Mouse (Mus musculus) embryonic facial prominence, embryonic 11.5 days (tissue): ENCODE data around the gene Gm38431. TPM values are rescaled to one million over a fixed set of nuclear protein-coding genes. Genes with fewer than 3 reads are reported as not detected.

Source experiments
- ATAC-seq: fragments of 200-750 bp; cut with Nextera tagmentation; replicated peaks from 2 replicates; pipeline ENCODE4 v1.8.0; 2017; ENCODE audit warnings: low read depth; ENCODE audit not compliant: insufficient number of reproducible peaks, low FRiP score, low TSS enrichment
- DNase-seq: peaks from one replicate; pipeline ENCODE4 v3.0.0-alpha.2; 2015; ENCODE audit warnings: low spot score
- H3K27ac ChIP-seq: fragments of 300-500 bp; sonication (generic); replicated peaks from 2 replicates; pipeline ENCODE4 v1.5.1; 2014; ENCODE audit warnings: mild to moderate bottlenecking, low read depth, low read length, control low read depth
- H3K27me3 ChIP-seq: fragments of 300-500 bp; sonication (generic); 2 replicates; pipeline ENCODE4 v1.6.1; 2014; ENCODE audit warnings: mild to moderate bottlenecking, low read length, moderate library complexity, mixed read lengths; ENCODE audit not compliant: control insufficient read depth, insufficient read depth
- H3K36me3 ChIP-seq: fragments of 300-500 bp; sonication (generic); replicated peaks from 2 replicates; pipeline ENCODE4 v1.6.1; 2014; ENCODE audit warnings: low read depth, mild to moderate bottlenecking, low read length, moderate library complexity, mixed read lengths; ENCODE audit not compliant: control insufficient read depth, insufficient read depth
- H3K4me1 ChIP-seq: fragments of 300-500 bp; sonication (generic); 2 replicates; pipeline ENCODE4 v1.6.1; 2014; ENCODE audit warnings: low read length, mixed read lengths; ENCODE audit not compliant: control insufficient read depth, insufficient read depth
- H3K4me2 ChIP-seq: fragments of 300-500 bp; sonication (generic); 2 replicates; pipeline ENCODE4 v1.6.1; 2014; ENCODE audit warnings: low read depth, mild to moderate bottlenecking, control low read depth, low read length, moderate library complexity
- H3K4me3 ChIP-seq: fragments of 300-500 bp; sonication (generic); 2 replicates; pipeline ENCODE4 v1.5.1; 2014; ENCODE audit warnings: low read depth, low read length, control low read depth
- H3K9ac ChIP-seq: fragments of 300-500 bp; sonication (generic); replicated peaks from 2 replicates; pipeline ENCODE4 v1.6.1; 2014; ENCODE audit warnings: mild to moderate bottlenecking, control low read depth, low read length
- H3K9me3 ChIP-seq: fragments of 300-500 bp; sonication (generic); replicated peaks from 2 replicates; pipeline ENCODE4 v1.6.1; 2016; ENCODE audit warnings: mild to moderate bottlenecking, low read length, inconsistent platforms, mixed read lengths; ENCODE audit not compliant: control insufficient read depth
- WGBS: fragments of 180-500 bp; shearing (Covaris S2); extraction: QIAGEN DNeasy Blood & Tissue Kit; methylation state at CpG from one replicate; pipeline ENCODE4 v1.1.7; 2014; 5-methylcytosine and 5-hydroxymethylcytosine counted together
- polyA plus RNA-seq: library from polyadenylated mRNA; unstranded; fragments of >200 nt; fragmentation: Nextera tagmentation; extraction: Ambion mirVana; gene quantifications from 2 replicates; pipeline ENCODE4 v1.2.1, GENCODE M21; 2014

Gene Gm38431
- polyA plus RNA-seq, 1 experiment from 2014 or later: 2.3 TPM

DNA sequence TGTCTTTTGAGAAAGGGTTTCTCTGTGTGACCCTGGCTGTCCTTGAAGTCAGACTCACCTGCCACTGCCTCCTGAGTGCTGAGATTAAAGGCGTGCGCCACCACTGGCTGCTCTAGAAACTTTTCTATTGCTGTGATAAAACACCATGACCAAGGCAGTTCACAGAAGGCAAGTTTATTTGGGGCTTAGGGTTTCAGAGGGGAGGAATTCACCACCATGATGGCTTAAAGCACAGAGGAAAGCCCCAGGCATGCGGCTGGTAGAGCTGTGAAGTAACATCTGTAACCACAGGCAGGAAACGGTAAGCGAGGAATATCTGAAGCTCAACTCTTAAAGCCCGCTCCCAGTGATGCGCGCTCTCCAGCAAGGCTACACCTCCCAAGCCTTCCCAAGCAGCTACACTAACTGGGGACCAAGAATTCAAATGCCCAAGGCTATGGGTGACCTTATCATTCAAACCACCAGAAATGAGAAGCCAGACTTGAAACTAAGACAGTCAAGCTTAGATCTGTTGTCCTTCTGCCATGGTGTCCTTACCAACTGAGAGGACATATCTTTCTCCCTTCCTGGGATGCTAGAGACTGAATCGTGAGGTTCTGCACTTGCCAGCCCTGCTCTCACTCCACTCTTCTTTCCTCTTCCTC, 41.4 kb upstream of the Gm38431 start:
- H3K4me3 ChIP-seq: no peak overlapping the region
- no peaks in the 10 kb centered on the region for H3K4me1 ChIP-seq
- H3K4me2 ChIP-seq: no peak overlapping the region
- DNase-seq (no peak), ATAC-seq (no peak)
- H3K9me3 ChIP-seq: no peaks in the 10 kb centered on the region
- peaks cover 1% of the 10 kb centered on the region; the same call in 1 of the 2 replicates for H3K36me3 ChIP-seq
- H3K27me3 ChIP-seq: no peaks in the 10 kb centered on the region
- no peak overlapping the region for H3K9ac ChIP-seq
- H3K27ac ChIP-seq: no peak overlapping the region
- WGBS: 82% methylated on average over 9 of the region's 9 CpGs

DNA sequence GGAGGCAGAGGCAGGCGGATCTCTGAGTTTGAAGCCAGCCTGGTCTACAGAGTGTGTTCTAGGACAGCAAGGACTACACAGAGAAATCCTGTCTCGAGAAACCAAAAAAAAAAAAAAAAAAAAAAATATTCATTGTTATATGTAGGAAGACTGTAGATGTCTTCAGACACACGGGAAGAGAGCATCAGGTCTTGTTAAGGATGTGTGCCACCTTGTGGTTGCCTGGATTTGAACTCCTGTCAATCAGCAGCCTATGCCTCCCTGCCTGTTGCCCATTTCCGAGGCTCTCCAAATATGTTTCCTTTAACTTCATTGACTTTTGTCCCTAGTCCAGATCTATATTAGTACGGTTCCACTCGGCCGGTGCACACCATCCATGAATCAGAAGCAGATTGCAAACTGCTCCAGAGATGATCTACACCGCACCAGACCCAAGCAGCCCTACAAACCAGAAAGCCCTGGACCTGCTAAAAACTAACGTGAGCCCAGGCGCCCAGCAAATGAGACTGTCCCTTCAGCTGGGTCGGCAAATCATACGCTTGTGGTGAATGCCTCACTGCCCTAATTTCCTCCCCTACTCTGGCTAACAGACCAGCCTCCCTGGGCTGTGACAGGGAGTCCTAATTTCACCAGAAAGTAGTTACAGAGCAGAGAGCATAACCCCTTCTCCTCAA, 40.4 kb upstream of the Gm38431 start:
- Histone ChIP-seq H3K4me3 (no peak overlapping the region), H3K27me3 (no peaks in the 10 kb centered on the region)
- ATAC-seq: no peak

DNA sequence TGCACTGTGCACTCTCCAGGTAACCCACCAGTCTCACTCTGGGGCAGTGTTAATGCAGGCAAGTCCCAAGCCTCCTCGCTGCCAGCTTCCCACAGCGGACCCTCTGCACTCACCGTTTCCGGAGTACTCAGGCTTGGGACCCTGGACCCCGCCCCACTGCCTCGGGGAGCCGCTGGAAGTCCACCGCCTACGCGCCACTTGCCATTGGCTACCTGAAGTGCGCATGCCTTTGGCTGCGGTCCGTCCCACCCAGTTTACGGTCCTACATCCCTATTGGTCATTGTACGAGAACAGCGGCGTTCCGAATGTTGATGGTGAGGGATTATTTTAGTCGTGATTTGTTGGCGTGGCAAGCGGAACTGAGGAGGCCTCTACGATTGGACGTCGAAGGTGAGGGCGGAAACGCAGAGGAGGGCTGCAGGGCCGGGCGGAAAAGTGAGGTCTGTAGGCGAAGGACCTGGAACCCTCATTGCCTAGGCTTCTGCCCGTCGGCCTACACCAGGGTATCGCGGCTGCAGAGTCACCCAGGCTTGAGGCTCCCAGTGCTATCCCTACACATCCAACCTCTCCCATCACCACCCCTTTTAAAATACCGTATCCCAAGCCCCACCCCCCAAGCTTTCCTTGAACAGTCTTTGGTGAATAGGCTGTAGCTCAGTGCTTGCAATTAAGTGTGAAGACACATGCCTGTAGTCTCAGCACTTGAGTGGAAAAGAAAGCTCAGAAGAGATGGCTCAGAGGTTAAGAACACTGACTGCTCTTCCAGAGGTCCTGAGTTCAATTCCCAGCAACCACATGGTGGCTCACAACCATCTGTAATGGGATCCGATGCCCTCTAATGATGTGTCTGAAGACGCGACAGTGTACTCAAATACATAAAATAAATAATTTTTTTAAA, 39.5 kb upstream of the Gm38431 start, which contains the start of gene Tyk2:
Gene Tyk2, minus strand, starts transcription at position 185 of the 898 bp plus-strand sequence.
- no peaks in the 10 kb centered on the region for H3K4me1 ChIP-seq
- H3K9me3 ChIP-seq: no peaks in the 10 kb centered on the region
- peak; percentile 98 for ATAC-seq
- H3K4me2 ChIP-seq: peak within 1 kb of the TSS; percentile 70
- H3K4me3 ChIP-seq: peak within 1 kb of the TSS; percentile 63
- 6% methylated on average over 37 of the region's 37 CpGs for WGBS
- no peak within 1 kb of the TSS for H3K27ac ChIP-seq
- peak; percentile 96 for DNase-seq
- no peaks in the 10 kb centered on the region for H3K27me3 ChIP-seq
- H3K36me3 ChIP-seq: no peaks in the 10 kb centered on the region; the same call in 1 of the 2 replicates
- peak within 1 kb of the TSS; percentile 73 for H3K9ac ChIP-seq

More for the DNA sequence above, 40.4 kb upstream of the Gm38431 start:
- H3K36me3 ChIP-seq: no peaks in the 10 kb centered on the region
- H3K9ac ChIP-seq: no peak overlapping the region
- WGBS: 83% methylated on average over 12 of the region's 12 CpGs
- H3K9me3 ChIP-seq: no peaks in the 10 kb centered on the region
- no peak overlapping the region for H3K27ac ChIP-seq
- DNase-seq: no peak
- H3K4me2 ChIP-seq: no peak overlapping the region
- no peaks in the 10 kb centered on the region for H3K4me1 ChIP-seq

DNA sequence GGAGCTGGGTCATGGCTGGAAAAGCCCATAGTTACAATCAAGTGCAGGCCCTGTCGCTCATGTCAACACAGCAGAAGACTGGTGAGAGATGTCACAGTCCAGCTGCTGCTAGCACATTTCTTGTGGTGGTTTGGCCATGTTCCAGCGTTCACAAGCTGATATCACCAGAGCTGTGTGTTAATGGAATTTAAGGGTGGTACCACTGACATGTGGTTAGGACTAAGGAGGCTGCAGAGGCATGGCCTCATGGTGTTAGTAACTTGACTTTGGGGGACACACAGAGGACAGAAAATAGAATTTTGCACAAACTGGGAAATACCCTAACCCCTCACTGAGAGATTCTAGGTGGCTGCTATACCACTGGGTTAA, 34.4 kb upstream of the Gm38431 start:
- H3K9ac ChIP-seq: no peak overlapping the region
- H3K9me3 ChIP-seq: no peaks in the 10 kb centered on the region
- DNase-seq: no peak
- no peak overlapping the region for H3K4me3 ChIP-seq
- no peak for ATAC-seq
- H3K4me1 ChIP-seq: no peaks in the 10 kb centered on the region
- H3K4me2 ChIP-seq: no peak overlapping the region
- H3K27ac ChIP-seq: no peak overlapping the region
- no peaks in the 10 kb centered on the region; the same call in 1 of the 2 replicates for H3K36me3 ChIP-seq
- H3K27me3 ChIP-seq: no peaks in the 10 kb centered on the region
- WGBS: 88% methylated on average over 2 of the region's 2 CpGs

DNA sequence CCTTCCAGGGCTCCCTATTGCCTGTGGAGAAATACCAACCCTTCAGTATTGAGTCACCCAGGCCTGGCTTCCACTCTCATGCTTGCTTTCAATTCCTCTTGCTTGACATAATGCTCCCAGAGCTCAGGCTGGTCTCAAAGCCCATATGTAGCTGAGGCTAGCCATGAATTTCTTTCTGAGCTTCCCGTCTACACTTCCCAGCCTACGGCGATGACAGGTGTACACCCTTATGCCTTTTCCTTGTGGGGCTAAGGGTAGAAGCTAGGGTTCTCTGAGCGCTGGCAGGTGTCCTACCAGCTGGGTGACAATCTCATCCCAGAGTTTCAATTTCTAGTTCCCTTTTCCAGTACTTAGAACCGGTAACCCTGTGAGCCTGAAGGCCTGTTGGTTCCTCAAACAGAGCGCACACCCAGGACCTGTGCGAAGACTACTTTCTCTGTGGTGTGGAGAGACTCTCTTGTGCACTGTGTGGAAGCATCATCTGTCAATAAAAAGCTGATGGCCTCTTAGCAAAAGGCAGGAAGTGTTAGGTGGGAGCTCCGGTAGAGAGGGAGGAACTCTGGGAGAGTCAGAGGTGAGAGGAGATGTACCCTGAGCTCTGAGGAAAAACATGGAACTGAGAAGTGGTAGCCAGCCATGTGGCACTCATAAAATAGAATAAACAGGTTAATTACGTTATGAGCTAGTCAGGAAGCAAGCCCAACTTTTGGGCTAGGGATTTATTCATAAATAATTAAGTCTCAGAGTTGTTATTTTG, 33.9 kb upstream of the Gm38431 start:
- no peak for ATAC-seq
- WGBS: 91% methylated on average over 9 of the region's 9 CpGs
- H3K27me3 ChIP-seq: no peaks in the 10 kb centered on the region
- H3K4me2 ChIP-seq: no peak overlapping the region
- no peak for DNase-seq
- H3K4me3 ChIP-seq: no peak overlapping the region
- H3K27ac ChIP-seq: no peak overlapping the region
- H3K9me3 ChIP-seq: no peaks in the 10 kb centered on the region
- H3K9ac ChIP-seq: no peak overlapping the region
- H3K36me3 ChIP-seq: no peaks in the 10 kb centered on the region; the same call in 1 of the 2 replicates
- H3K4me1 ChIP-seq: no peaks in the 10 kb centered on the region

DNA sequence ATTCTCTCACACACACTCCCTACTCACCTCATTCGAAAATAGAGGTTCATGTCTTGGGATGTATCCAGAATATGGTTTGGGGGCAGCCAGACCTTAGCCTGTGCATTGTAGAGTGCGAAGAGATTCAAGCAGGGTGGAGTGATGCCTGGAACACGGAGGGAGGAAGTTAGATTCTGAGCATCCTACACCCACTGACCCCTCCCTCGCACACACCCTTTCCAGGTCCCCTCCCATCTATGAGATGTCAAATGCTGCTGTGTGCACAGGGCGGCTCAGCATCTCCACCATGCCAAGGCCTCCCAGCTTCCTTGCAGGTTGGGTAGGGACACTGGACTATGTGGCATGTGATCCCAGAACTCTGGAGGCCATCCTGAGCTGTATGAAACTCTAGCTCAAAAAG, 33.0 kb upstream of the Gm38431 start:
- WGBS: 89% methylated on average over 5 of the region's 5 CpGs
- no peak for DNase-seq
- Histone ChIP-seq H3K9ac (no peak overlapping the region), H3K4me1 (no peaks in the 10 kb centered on the region), H3K9me3 (no peaks in the 10 kb centered on the region), H3K4me3 (no peak overlapping the region), H3K4me2 (no peak overlapping the region), H3K27me3 (no peaks in the 10 kb centered on the region), H3K36me3 (no peaks in the 10 kb centered on the region; the same call in 1 of the 2 replicates), H3K27ac (no peak overlapping the region)
- no peak for ATAC-seq

DNA sequence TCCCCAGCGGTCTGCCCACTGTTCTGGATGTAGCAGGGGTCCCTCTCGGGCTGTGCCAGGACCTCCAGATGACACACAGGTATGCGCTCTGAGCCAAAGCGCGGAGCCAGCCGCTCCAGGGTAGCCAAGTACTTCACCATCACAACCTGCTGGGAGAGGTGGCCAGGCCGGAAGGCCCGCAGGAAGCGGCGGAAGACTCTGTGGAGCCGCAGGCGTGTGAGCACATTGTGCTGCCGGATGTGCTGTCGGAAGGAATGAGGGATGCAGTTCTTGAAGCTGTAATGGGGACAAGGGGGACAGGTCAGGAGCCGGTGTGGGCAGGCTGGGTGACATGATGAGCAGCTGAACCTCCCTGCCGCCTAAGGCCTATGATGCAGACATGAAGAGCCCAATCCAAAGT, 29.7 kb upstream of the Gm38431 start:
- DNase-seq (no peak), ATAC-seq (no peak)
- Histone ChIP-seq H3K9me3 (no peaks in the 10 kb centered on the region), H3K27me3 (no peaks in the 10 kb centered on the region), H3K4me3 (no peak overlapping the region), H3K9ac (no peak overlapping the region), H3K4me1 (no peaks in the 10 kb centered on the region), H3K36me3 (no peaks in the 10 kb centered on the region; the same call in 1 of the 2 replicates), H3K27ac (no peak overlapping the region), H3K4me2 (no peak overlapping the region)
- 83% methylated on average over 16 of the region's 16 CpGs for WGBS
